Mouse (Mus musculus) bone marrow macrophage, adult 2 months (primary cell): Measurements from ENCODE around the gene Kyat1.

ENCODE experiments used
- CTCF ChIP-seq: IDR thresholded peaks from 2 replicates; pipeline ENCODE4 v1.5.1; 2012; ENCODE audit warnings: low read depth, mild to moderate bottlenecking, low read length, moderate library complexity
- POLR2A ChIP-seq: IDR thresholded peaks from 2 replicates; pipeline ENCODE4 v1.6.1; 2012; ENCODE audit warnings: mild to moderate bottlenecking, low read depth, low read length, borderline replicate concordance

DNA sequence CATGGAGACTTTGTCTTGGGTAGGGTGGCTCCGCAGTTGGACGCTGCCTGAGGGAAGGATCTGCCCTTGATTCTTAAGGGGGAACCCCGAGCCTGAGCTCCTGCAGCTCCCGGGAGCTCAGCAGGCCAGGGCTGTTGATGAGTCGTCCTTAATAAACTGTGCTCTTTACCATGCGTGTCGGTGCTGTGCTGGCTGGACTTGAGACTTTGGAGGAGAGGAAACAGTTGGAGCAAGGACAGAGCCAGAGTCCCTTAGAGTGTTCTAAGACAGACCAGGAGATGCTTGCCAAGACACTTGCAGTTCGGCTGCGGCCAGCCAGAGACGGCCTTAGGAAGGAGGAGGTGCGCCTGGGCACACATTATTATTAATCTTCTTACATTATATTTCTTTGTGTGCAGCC, 53.8 kb downstream of the Kyat1 start:
- TF ChIP-seq POLR2A (no peak), CTCF (no peak)
